Mouse (Mus musculus) spleen, embryonic (tissue): ENCODE measurements around the gene Gm960.
"Not testable (repeated sequence)": the region's sequence is repeated elsewhere in the genome, so short reads cannot be mapped to it uniquely, and the experiment has no call there.

Source experiments
- CTCF ChIA-PET: fragments of 350-600 bp; sonication (Branson Sonifier 250); formaldehyde crosslinking; loops from one replicate; lab custom pipeline; 2022; lab: Charles Lee

Gm960 gene

DNA sequence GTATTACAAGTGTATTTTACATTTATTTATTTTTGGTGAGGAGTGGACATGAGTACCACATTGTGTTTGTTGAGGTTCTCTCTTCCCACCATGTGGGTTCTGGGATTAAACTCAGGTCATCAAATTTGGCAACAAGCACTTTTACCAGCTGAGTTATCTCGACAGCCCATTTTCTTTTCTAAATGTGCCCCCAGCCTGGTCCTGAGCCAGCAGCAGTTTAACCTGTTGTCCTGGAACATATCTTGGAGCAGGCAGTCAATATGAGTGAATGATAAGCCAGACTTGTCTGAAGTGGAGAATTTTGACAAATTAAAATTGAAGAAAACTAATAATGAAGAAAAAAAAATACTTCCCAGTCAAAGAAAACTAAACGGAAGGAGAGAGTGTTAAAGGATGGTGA, 102.4 kb downstream of the Gm960 start:
- CTCF ChIA-PET, result no interaction called here

DNA sequence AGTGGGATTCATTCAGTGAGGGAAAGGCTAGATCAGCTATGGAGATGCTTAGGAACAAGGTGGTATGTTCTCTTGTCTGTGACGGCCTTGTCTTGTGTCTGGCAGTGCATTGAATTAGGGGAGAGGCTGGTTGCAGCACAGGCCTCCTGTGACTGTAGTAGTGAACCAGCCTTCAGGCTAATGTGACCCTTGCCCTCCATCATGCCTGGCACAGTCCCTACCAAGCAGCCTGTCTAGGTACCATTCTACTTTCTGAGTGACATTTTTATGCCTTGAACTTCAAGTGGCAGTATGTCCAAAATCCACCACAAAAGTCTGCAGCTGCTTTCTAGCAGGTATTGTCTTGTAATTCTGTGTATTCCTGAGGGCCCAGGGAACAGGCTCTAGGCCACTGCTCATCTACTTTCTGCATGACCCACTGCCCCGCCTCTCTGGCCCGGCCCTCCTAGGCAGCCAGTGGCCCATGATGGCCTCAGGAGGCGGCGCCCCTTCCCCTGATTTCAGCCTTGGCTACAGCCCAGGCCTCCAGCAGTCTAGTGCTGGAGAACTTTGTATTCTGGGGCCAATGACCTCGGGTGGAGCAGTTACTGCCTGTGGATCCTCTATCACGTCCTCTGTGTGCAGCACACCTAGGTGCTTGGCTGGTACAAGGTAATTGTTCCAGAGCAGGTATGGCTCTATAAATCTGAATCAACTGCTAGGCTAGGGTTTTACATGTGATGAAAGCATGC, 104.5 kb downstream of the Gm960 start:
- CTCF ChIA-PET, result no interaction called here

GRCm38 (mm10) chr19:4590025-4590424, 108.4 kb downstream of the Gm960 start:
- CTCF ChIA-PET, result no interaction called here

DNA sequence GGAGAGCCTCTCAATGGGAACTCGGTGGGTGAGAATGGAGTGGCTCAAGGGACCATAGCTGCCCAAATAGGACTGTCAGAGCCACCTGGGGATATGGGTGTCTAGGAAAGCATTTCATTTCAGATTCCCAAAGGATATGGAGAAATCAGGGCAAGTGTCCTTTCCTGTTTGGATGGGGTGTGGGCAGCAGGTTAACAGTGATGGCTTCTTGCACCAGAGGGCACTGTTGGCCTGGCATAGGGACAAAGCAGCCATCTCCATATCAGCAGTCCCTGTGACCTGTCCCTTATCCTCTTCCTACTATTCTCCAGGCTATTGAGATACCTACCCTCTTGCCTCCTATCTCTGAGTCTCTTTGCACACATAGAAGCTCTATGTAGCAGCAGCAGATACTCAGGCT, 109.4 kb downstream of the Gm960 start:
- CTCF ChIA-PET, result no interaction called here

- CTCF ChIA-PET, result no interaction called here
Observed at GRCm38 (mm10) chr19:4588430-4588829, 110.0 kb downstream of the Gm960 start.

GRCm38 (mm10) chr19:4587426-4587825, 111.0 kb downstream of the Gm960 start:
- CTCF ChIA-PET, result no interaction called here

- CTCF ChIA-PET, result not testable (repeated sequence)
Observed at GRCm38 (mm10) chr19:4586783-4587182, 111.7 kb downstream of the Gm960 start.

GRCm38 (mm10) chr19:4583856-4584255, 114.6 kb downstream of the Gm960 start:
- CTCF ChIA-PET, result no interaction called here

DNA sequence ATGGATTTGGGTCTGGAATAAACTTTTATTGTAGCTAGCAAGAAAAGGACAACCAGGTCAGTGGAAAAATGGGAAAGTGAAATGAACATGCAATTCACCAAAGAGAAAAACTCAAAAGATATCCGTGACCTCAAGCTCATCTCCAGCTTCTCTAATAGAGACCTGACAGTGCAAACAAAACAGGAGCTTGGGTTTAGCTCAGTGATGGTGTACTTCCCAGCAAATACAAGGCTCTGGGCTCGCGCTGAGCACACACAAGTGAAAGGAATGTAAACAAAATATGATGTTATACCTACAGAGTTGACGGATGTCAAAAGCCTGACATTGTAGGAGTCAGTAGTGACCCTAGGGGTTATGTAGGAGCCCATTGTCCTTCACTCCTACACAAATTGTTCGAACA, 119.2 kb downstream of the Gm960 start:
- CTCF ChIA-PET, result interaction anchor here (0.6 kb wide), 1 partner anchor 56 kb away, joined by 3 read pairs; no protein-coding TSS in a partner anchor

- CTCF ChIA-PET, result no interaction called here
Observed at GRCm38 (mm10) chr19:4578799-4579198, 119.7 kb downstream of the Gm960 start.
